Mouse (Mus musculus): Measurements from ENCODE around the gene Shisa4.

Shisa4 gene

GRCm38 (mm10) chr1:135367005-135367404 is 8.0 kb downstream of the Shisa4 start:
- DNase-seq (ENCODE audit: low spot score in 2 of 2), result no peak

GRCm38 (mm10) chr1:135366380-135366779 is 8.7 kb downstream of the Shisa4 start:
- no peak for DNase-seq (ENCODE audit: low spot score in 2 of 2)

- no peak for DNase-seq (ENCODE audit: low spot score in 2 of 2)
Observed at GRCm38 (mm10) chr1:135363446-135363845, 11.6 kb downstream of the Shisa4 start.

GRCm38 (mm10) chr1:135362115-135362514 is 12.9 kb downstream of the Shisa4 start:
- no peak for DNase-seq (ENCODE audit: low spot score in 2 of 2)

GRCm38 (mm10) chr1:135361491-135361890 is 13.5 kb downstream of the Shisa4 start:
- no peak for DNase-seq (ENCODE audit: low spot score in 2 of 2)

GRCm38 (mm10) chr1:135359071-135359470 is 16.0 kb downstream of the Shisa4 start:
- DNase-seq (ENCODE audit: low spot score in 2 of 2), result no peak

- no peak for DNase-seq (ENCODE audit: low spot score in 2 of 2)
Observed at GRCm38 (mm10) chr1:135351953-135352352, 23.1 kb downstream of the Shisa4 start.

GRCm38 (mm10) chr1:135347498-135348169 is 27.4 kb downstream of the Shisa4 start:
- DNase-seq (ENCODE audit: low spot score in 2 of 2), result no peak

- no peak for DNase-seq (ENCODE audit: low spot score in 2 of 2)
Observed at GRCm38 (mm10) chr1:135346891-135347290, 28.1 kb downstream of the Shisa4 start.

- DNase-seq (ENCODE audit: low spot score in 2 of 2), result no peak
Observed at GRCm38 (mm10) chr1:135344026-135344425, 31.0 kb downstream of the Shisa4 start.

- DNase-seq (ENCODE audit: low spot score in 2 of 2), result no peak
Observed at GRCm38 (mm10) chr1:135341947-135342346, 33.1 kb downstream of the Shisa4 start.

GRCm38 (mm10) chr1:135330578-135330977 is 44.5 kb downstream of the Shisa4 start:
- no peak for DNase-seq (ENCODE audit: low spot score in 2 of 2)

GRCm38 (mm10) chr1:135328368-135328767 is 46.7 kb downstream of the Shisa4 start:
- no peak for DNase-seq (ENCODE audit: low spot score in 2 of 2)

GRCm38 (mm10) chr1:135325934-135326333 is 49.1 kb downstream of the Shisa4 start:
- no peak for DNase-seq (ENCODE audit: low spot score in 2 of 2)

- DNase-seq (ENCODE audit: low spot score in 2 of 2), result peak in 1 of 2 experiments; percentile 20
Observed at GRCm38 (mm10) chr1:135324571-135324970, 50.5 kb downstream of the Shisa4 start, which contains the start of gene Lmod1. Gene Lmod1 (plus strand): TSS chr1:135324807.

- no peak for DNase-seq (ENCODE audit: low spot score in 2 of 2)
Observed at GRCm38 (mm10) chr1:135323367-135323901, 51.6 kb downstream of the Shisa4 start.
